Mouse (Mus musculus) midbrain, embryonic 12.5 days (tissue): ENCODE measurements at regions not wholly inside any gene's neighbourhood (a gene's known extent, or its start where the extent isn't known, plus 50 kb on each side); places are given as distances from the start of the nearest gene placed in this dataset.
A peak's percentile ranks its signal among the peaks of the same experiment; 100 is the strongest.

Source experiments
- ATAC-seq: fragments of 200-750 bp; cut with Nextera tagmentation; 2 replicates; pipeline ENCODE4 v1.8.0; 2017; ENCODE audit warnings: low read depth, moderate TSS enrichment, moderate library complexity; ENCODE audit not compliant: low FRiP score
- H3K27ac ChIP-seq: fragments of 300-500 bp; sonication (generic); replicated peaks from 2 replicates; pipeline ENCODE4 v1.5.1; 2016; ENCODE audit warnings: mild to moderate bottlenecking
- H3K27me3 ChIP-seq: fragments of 300-500 bp; sonication (generic); 2 replicates; pipeline ENCODE4 v1.6.1; 2016; ENCODE audit warnings: mild to moderate bottlenecking
- H3K36me3 ChIP-seq: fragments of 300-500 bp; sonication (generic); 2 replicates; pipeline ENCODE4 v1.6.1; 2016
- H3K4me1 ChIP-seq: fragments of 300-500 bp; sonication (generic); 2 replicates; pipeline ENCODE4 v1.6.1; 2016
- H3K4me2 ChIP-seq: fragments of 300-500 bp; sonication (generic); replicated peaks from 2 replicates; pipeline ENCODE4 v1.6.1; 2016; ENCODE audit warnings: mild to moderate bottlenecking, moderate library complexity
- H3K4me3 ChIP-seq: fragments of 300-500 bp; sonication (generic); 2 replicates; pipeline ENCODE4 v1.5.1; 2016; ENCODE audit warnings: mild to moderate bottlenecking
- H3K9ac ChIP-seq: fragments of 300-500 bp; sonication (generic); replicated peaks from 2 replicates; pipeline ENCODE4 v1.6.1; 2016; ENCODE audit warnings: mild to moderate bottlenecking, moderate library complexity
- H3K9me3 ChIP-seq: fragments of 300-500 bp; sonication (generic); 2 replicates; pipeline ENCODE4 v1.6.1; 2016; ENCODE audit warnings: mild to moderate bottlenecking
- WGBS: fragments of 180-500 bp; shearing (Covaris S2); methylation state at CpG from one replicate; pipeline ENCODE4 v1.1.7; 2016; 5-methylcytosine and 5-hydroxymethylcytosine counted together

DNA sequence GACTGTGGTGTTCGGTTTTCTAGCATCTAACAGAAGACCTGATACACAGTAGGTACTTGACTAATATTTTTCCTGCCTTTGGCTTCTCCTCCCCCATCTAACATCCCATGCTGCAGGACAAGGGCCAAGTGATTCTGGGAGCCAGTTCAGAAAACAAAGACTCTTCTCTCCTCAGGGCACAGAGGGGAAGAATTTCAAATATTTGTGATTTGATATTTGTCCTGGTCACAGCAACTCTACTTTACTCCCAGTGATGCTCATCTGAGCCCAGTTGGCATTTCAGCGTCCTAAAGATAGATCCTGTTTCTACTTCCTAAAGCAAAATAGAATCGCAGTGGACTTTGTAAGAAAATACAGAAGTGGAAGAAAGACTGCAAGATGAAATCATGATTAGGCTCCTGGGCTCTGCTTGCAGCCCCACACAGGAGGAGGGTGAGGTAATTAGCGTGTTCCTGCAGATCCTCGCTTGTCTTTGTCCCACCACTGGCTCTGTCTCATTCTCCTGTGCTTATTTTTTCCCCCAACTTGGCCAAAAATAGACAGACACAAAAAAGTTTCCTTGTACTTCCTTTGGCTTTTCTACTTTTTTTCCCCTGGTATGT is 84.6 kb upstream of the Mkln1 start:
- Histone ChIP-seq H3K4me2 (no peak overlapping the region), H3K27me3 (peaks cover 14% of the 10 kb centered on the region; the same call in 1 of the 2 replicates), H3K27ac (no peak overlapping the region), H3K36me3 (no peaks in the 10 kb centered on the region), H3K4me1 (peaks cover 10% of the 10 kb centered on the region), H3K9me3 (no peaks in the 10 kb centered on the region), H3K9ac (no peak overlapping the region), H3K4me3 (no peak overlapping the region)
- ATAC-seq: no peak
- 78% methylated on average over 5 of the region's 5 CpGs for WGBS

DNA sequence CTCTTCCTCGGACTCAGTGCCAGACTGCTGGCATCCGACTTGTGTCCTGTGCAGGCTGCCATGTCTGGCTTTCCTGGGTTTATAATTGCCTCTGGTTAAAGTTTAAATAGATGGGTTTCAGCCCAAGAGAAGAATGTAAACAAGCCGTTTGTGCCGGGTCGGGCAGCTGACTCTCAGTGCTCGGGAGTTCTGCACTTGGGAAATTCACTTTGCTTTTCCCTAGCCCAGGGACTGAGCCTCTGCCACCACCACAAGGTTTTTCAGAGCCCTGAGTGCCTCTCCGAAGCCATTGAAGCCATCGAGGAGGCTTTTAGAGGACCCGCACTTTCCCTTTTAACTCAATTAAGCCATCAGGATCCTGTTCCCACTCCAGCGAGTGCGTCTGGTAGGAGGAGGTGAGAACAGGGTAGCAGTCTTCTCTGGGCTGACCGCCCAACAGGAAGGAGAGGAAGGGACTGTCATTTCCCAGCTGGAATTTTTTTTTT is 80.8 kb upstream of the Mkln1 start:
- Histone ChIP-seq H3K9ac (no peak overlapping the region), H3K9me3 (no peaks in the 10 kb centered on the region), H3K27ac (no peak overlapping the region), H3K27me3 (peaks cover 14% of the 10 kb centered on the region; the same call in 1 of the 2 replicates), H3K4me2 (0 out of 2 replicates have a peak overlapping the region, but pooled peaks have one; percentile 13), H3K4me3 (no peak overlapping the region), H3K36me3 (no peaks in the 10 kb centered on the region), H3K4me1 (peaks cover 10% of the 10 kb centered on the region)
- 15% methylated on average over 12 of the region's 12 CpGs for WGBS
- no peak for ATAC-seq

DNA sequence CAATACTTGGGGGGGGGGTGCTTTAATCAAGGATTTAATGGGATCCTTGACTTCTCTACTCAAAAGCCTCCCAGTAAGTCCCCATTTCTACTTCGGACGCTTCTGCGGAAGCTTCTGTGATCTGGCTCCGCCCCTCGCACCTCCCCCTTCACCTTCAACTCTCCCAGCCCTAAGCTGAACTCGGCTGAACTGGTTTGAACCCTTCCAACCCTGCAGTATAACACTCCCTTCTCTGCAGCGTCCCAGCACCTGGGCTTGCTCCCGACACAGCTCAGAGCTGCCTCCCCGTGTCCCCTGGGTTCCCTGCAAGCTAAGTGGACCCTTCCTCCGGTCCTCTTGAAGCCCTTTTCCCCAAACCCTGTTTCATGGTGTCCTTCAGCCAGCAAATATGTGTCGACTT is 80.0 kb upstream of the Mkln1 start:
- Histone ChIP-seq H3K4me2 (peak overlapping the region; percentile 35), H3K9ac (no peak overlapping the region), H3K27ac (no peak overlapping the region), H3K4me3 (0 out of 2 replicates have a peak overlapping the region, but pooled peaks have one; percentile 0), H3K36me3 (no peaks in the 10 kb centered on the region), H3K27me3 (peaks cover 14% of the 10 kb centered on the region; the same call in 1 of the 2 replicates), H3K9me3 (no peaks in the 10 kb centered on the region), H3K4me1 (peaks cover 15% of the 10 kb centered on the region)
- no peak for ATAC-seq
- WGBS: 5% methylated on average over 11 of the region's 11 CpGs

DNA sequence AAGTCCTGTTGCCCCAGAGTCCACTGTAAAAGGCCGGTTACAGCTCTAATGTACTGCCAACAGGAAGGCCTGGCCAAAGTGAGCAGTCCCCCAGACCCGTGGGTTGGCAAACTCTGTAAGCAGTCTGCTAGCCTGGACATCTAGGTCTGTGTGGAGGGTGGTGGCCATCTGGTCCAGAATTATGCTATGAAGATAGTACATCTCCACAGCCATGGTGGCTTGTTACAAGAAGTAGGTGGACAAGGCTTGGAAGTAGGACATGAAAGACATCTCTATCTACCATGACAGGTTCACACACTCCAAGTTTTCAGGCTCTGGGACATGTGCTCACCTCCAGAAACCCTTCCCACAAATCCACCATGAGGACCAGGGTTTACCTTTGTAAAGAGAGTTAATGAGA is 79.1 kb upstream of the Mkln1 start:
- peaks cover 14% of the 10 kb centered on the region; the same call in 1 of the 2 replicates for H3K27me3 ChIP-seq
- no peak overlapping the region for H3K4me3 ChIP-seq
- no peak for ATAC-seq
- H3K9me3 ChIP-seq: no peaks in the 10 kb centered on the region
- H3K27ac ChIP-seq: no peak overlapping the region
- H3K36me3 ChIP-seq: no peaks in the 10 kb centered on the region
- H3K9ac ChIP-seq: no peak overlapping the region
- H3K4me1 ChIP-seq: peaks cover 24% of the 10 kb centered on the region
- no peak overlapping the region for H3K4me2 ChIP-seq
- WGBS: 86% methylated on average over 2 of the region's 2 CpGs

DNA sequence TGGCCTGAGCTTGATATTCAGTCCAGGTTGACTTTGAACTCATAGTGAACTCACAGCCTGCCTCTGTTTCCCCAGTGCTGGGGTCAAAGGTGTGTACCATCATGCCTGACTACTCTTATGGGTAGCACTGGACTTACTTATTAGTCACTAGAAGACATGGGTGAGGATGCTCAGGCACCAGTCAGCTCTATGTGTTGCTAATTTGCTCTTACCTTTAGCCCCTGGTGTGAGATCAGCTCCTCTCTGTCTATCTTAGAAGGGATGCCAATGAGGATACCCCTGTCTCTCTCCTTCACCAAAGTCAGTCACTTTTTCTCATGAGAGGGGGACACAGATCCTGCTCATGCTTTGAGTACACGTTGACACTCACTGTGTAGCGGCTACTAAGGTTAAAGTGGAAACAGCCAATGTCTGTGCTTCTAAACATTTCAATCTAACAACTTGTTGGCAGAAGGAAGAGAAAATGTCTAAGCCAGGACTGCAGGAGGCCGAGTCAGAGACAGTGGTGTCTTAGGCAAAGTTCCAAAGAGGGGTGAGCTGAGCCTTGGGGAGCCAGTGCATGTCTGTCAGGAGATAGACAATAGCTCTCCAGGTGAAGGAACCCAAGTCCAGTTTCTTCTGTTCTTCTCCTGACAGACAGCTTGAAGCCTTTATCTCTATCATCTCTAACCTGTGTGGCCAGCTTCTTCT is 78.2 kb upstream of the Mkln1 start:
- H3K36me3 ChIP-seq: no peaks in the 10 kb centered on the region
- no peak overlapping the region for H3K4me2 ChIP-seq
- no peak overlapping the region for H3K9ac ChIP-seq
- H3K27me3 ChIP-seq: peaks cover 14% of the 10 kb centered on the region; the same call in 1 of the 2 replicates
- no peak overlapping the region for H3K4me3 ChIP-seq
- ATAC-seq: no peak
- H3K4me1 ChIP-seq: peaks cover 30% of the 10 kb centered on the region
- no peaks in the 10 kb centered on the region for H3K9me3 ChIP-seq
- no peak overlapping the region for H3K27ac ChIP-seq
- WGBS: 77% methylated on average over 3 of the region's 3 CpGs

DNA sequence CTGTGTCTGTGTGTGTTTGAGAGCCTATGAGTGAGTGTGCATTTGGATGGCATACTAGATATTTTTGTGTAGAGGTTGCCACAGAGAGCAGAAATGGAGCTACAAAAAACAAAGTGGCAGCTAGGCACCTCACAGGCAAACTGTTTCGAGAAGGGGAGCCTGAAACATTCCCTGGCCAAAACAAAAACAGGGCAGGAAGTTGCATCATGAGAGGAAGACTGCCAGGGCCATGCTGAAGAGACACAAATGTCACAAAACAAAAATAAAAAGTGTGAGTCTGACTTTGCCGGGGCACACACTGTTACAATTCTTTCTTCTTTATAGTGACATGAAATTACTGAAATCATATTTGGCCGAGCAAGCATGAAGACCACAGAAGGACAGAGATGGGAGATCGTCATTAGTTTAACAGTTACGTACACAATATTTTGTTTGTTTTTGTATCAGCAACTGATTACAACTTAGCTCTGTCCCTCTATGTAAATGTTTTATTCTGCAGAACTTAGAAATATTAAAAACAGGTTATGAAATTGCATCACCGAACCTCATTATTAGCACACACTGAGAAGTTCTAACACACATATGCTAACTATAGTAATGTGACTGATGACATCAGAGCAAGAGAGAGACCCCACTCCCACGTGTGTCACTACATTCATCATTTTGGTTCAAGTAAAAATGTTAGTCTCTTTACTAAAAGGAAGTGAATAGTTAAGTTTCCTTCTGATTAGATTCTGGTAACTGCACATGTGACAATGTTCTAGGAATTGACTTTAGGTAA is 77.3 kb upstream of the Mkln1 start:
- peaks cover 30% of the 10 kb centered on the region for H3K4me1 ChIP-seq
- H3K9me3 ChIP-seq: no peaks in the 10 kb centered on the region
- peaks cover 14% of the 10 kb centered on the region; the same call in 1 of the 2 replicates for H3K27me3 ChIP-seq
- WGBS: 83% methylated on average over 7 of the region's 7 CpGs
- no peak overlapping the region for H3K4me2 ChIP-seq
- no peaks in the 10 kb centered on the region for H3K36me3 ChIP-seq
- no peak overlapping the region for H3K27ac ChIP-seq
- no peak overlapping the region for H3K9ac ChIP-seq
- ATAC-seq: no peak
- no peak overlapping the region for H3K4me3 ChIP-seq

DNA sequence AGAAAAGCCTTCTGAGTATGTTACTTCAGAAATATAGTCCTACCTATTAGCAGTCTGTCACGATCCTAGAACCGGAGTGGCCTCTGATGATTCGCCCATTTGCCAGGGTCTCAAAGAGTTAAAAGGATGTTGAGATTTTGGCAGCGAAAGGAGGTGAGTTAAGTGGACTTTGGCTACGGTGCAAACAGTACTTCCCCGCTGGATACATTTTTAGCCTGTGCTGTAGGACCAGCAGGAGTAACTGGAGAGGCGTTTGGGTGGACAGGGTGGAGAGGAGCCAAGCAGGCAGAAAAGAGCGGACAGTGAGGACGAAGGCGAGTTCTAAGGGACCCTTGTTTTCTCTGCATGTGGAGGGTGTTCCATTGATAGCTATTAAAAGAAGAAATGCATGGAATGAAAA is 76.6 kb upstream of the Mkln1 start:
- peaks cover 30% of the 10 kb centered on the region for H3K4me1 ChIP-seq
- ATAC-seq: no peak
- no peaks in the 10 kb centered on the region for H3K36me3 ChIP-seq
- no peak overlapping the region for H3K9ac ChIP-seq
- WGBS: 75% methylated on average over 10 of the region's 10 CpGs
- H3K27me3 ChIP-seq: peaks cover 14% of the 10 kb centered on the region; the same call in 1 of the 2 replicates
- no peaks in the 10 kb centered on the region for H3K9me3 ChIP-seq
- no peak overlapping the region for H3K27ac ChIP-seq
- no peak overlapping the region for H3K4me2 ChIP-seq
- no peak overlapping the region for H3K4me3 ChIP-seq

DNA sequence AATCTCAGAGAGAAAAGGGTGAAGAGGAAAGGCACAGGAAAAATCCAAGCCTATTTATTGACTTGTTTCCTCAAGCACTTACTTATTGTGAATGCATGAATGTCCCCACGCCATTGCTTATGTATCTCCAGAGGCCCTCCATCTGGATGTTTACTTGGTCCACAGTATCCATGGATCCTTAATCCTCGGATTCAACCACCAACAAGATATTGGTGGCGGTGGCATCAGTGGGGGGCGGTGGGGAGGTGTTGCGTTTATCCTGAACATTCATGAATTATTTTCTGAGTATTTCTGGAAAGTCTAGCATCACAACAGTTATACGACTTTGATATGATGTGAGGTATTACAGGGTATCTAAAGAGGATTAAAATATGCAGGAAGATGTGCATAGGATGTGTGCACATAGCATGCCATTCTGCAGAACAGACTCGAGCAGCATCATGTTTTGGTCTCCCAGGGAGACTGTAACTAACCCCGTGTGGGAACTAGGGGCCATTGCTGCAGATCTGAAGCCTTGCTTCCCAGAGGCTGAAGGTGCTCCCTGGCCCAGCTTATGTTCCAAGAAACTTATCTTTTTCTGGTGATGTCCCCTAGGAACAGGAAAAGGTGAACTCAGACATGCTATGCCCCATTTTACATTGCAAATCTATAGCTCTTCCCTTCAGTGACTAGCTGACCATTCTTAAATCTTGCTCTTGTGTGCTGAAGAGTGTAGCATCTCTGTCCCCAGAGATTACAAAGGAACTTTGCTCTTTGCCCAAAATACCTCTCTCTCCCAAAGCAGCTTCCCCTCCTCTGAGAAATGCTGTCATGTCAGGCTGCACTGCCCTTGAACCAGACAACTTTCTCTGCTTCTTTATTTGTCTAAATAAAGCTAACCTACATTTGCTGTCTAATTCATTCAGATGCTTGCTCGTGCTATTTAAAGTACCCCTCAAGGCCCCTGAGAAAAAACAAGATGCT is 75.0 kb upstream of the Mkln1 start:
- Histone ChIP-seq H3K4me3 (no peak overlapping the region), H3K4me1 (peaks cover 22% of the 10 kb centered on the region), H3K9ac (no peak overlapping the region), H3K9me3 (no peaks in the 10 kb centered on the region), H3K36me3 (no peaks in the 10 kb centered on the region), H3K4me2 (no peak overlapping the region), H3K27ac (no peak overlapping the region), H3K27me3 (0 out of 2 replicates have a peak, but pooled peaks cover 4% of the 10 kb centered on the region)
- 58% methylated on average over 9 of the region's 9 CpGs for WGBS
- ATAC-seq: no peak

DNA sequence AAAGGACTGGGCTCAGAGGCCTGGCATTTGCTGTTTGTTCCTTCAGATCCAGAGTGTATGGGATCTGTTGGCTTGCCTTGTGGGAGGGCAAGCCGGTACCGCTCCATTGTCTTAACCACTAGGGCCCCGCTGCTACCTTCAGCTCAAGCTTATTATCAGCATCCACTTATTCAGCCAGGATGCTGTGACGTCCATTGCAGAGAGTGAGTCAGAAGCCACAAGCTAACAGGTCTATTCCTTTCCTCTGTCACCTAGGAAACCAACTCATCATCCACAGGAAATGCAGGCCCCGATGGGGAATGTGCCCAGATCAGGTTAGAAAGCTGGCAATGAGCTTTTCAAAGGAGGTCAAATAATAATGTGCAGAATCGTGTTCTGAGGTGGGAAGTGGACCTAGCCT is 73.8 kb upstream of the Mkln1 start:
- H3K27ac ChIP-seq: no peak overlapping the region
- H3K27me3 ChIP-seq: no peaks in the 10 kb centered on the region
- H3K4me3 ChIP-seq: no peak overlapping the region
- no peak for ATAC-seq
- no peak overlapping the region for H3K4me2 ChIP-seq
- H3K9ac ChIP-seq: no peak overlapping the region
- no peaks in the 10 kb centered on the region for H3K36me3 ChIP-seq
- peaks cover 20% of the 10 kb centered on the region for H3K4me1 ChIP-seq
- 37% methylated on average over 6 of the region's 6 CpGs for WGBS
- no peaks in the 10 kb centered on the region for H3K9me3 ChIP-seq

DNA sequence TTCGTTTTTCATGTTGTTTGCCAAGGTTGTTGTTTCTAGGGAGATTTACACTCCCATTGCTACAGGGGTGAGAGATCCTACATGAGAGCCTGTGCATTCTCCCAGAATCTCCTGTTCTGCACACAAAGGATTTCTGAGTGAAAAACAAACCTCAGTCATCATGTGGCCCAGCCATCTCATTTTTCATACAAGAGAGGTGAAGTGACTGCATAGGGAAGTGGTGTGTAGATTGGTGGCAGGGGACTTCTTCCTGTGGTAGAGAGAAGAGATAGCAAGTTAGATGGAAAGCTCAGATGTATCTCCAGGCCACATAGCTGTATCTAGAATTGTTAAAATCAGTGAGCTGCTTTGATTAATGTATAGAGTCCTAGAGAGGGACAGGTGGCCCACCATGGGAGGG is 72.9 kb upstream of the Mkln1 start:
- H3K4me1 ChIP-seq: peaks cover 20% of the 10 kb centered on the region
- no peak for ATAC-seq
- H3K9me3 ChIP-seq: no peaks in the 10 kb centered on the region
- H3K27ac ChIP-seq: no peak overlapping the region
- no peak overlapping the region for H3K4me2 ChIP-seq
- 75% methylated on average over 1 of the region's 1 CpGs for WGBS
- no peaks in the 10 kb centered on the region for H3K27me3 ChIP-seq
- H3K4me3 ChIP-seq: no peak overlapping the region
- no peaks in the 10 kb centered on the region for H3K36me3 ChIP-seq
- H3K9ac ChIP-seq: no peak overlapping the region

DNA sequence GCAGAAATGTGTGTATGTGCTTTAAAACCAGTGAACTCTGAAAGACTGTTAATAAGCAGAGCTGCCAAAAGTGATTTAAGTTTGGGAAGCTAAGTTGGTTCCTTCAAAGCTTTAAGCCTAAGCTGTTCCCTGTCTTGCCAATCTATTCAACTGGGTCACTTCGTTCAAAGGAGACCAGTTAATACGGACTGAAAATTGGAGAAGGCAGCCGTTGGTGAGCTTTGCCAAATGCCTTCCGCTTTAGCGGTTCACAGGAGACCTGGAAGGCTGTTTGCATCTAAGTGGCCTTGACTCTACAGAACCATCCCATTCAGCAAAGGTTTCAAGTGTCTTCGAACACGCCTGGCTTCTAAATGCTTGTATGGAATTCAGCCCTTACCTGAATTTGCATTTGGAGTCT is 68.2 kb upstream of the Mkln1 start:
- Histone ChIP-seq H3K36me3 (no peaks in the 10 kb centered on the region), H3K4me3 (no peak overlapping the region), H3K9ac (no peak overlapping the region), H3K4me2 (no peak overlapping the region), H3K4me1 (peaks cover 7% of the 10 kb centered on the region; the same call in 1 of the 2 replicates), H3K27me3 (no peaks in the 10 kb centered on the region), H3K9me3 (no peaks in the 10 kb centered on the region), H3K27ac (no peak overlapping the region)
- WGBS: 80% methylated on average over 7 of the region's 7 CpGs
- no peak for ATAC-seq
